Mouse (Mus musculus) heart, embryonic 10.5 days (tissue): ENCODE measurements around the gene Slc26a10. TPM values are rescaled to one million over a fixed set of nuclear protein-coding genes. Genes with fewer than 3 reads are reported as not detected.
A peak's percentile ranks its signal among the peaks of the same experiment; 100 is the strongest.

Experiments
- DNase-seq: peaks from one replicate; pipeline ENCODE4 v3.0.0-alpha.2; 2017; ENCODE audit warnings: low spot score
- H3K27ac ChIP-seq: fragments of 300-500 bp; sonication (generic); 2 replicates; pipeline ENCODE4 v1.5.1; 2016; ENCODE audit warnings: mild to moderate bottlenecking
- H3K27me3 ChIP-seq: fragments of 300-500 bp; sonication (generic); 2 replicates; pipeline ENCODE4 v1.6.1; 2016; ENCODE audit warnings: mild to moderate bottlenecking; ENCODE audit not compliant: poor library complexity, insufficient read depth, severe bottlenecking
- H3K36me3 ChIP-seq: fragments of 300-500 bp; sonication (generic); 2 replicates; pipeline ENCODE4 v1.6.1; 2016; ENCODE audit warnings: mild to moderate bottlenecking, moderate library complexity
- H3K4me1 ChIP-seq: fragments of 300-500 bp; sonication (generic); 2 replicates; pipeline ENCODE4 v1.6.1; 2016; ENCODE audit warnings: mild to moderate bottlenecking
- H3K4me3 ChIP-seq: fragments of 300-500 bp; sonication (generic); 2 replicates; pipeline ENCODE4 v1.5.1; 2016; ENCODE audit warnings: mild to moderate bottlenecking, moderate library complexity
- H3K9me3 ChIP-seq: fragments of 300-500 bp; sonication (generic); 2 replicates; pipeline ENCODE4 v1.6.1; 2016; ENCODE audit warnings: mild to moderate bottlenecking, moderate library complexity
- WGBS: fragments of 180-500 bp; shearing (Covaris S2); methylation state at CpG from one replicate; pipeline ENCODE4 v1.1.7; 2016; 5-methylcytosine and 5-hydroxymethylcytosine counted together
- polyA plus RNA-seq: library from polyadenylated mRNA; unstranded; fragments of >200 nt; fragmentation: Nextera tagmentation; extraction: Ambion mirVana; gene quantifications from 2 replicates; pipeline ENCODE4 v1.2.1, GENCODE M21; 2016

The Slc26a10 gene
- polyA plus RNA-seq, 1 experiment from 2014 or later = 9.2 TPM

GRCm38 (mm10) chr10:127127711-127128279 lies 52.6 kb downstream of the Slc26a10 start:
- 78% methylated on average over 7 of the region's 7 CpGs for WGBS
- peaks cover 7% of the 10 kb centered on the region for H3K4me1 ChIP-seq
- no peaks in the 10 kb centered on the region; the same call in 1 of the 2 replicates for H3K27me3 ChIP-seq
- no peak overlapping the region for H3K4me3 ChIP-seq
- H3K9me3 ChIP-seq = no peaks in the 10 kb centered on the region
- H3K27ac ChIP-seq = no peak overlapping the region
- DNase-seq = no peak
- H3K36me3 ChIP-seq = no peaks in the 10 kb centered on the region

- no peak overlapping the region for H3K4me3 ChIP-seq
- H3K27me3 ChIP-seq = no peaks in the 10 kb centered on the region
- 64% methylated on average over 5 of the region's 5 CpGs for WGBS
- peaks cover 11% of the 10 kb centered on the region for H3K4me1 ChIP-seq
- no peaks in the 10 kb centered on the region for H3K36me3 ChIP-seq
- DNase-seq = no peak
- no peak overlapping the region for H3K27ac ChIP-seq
- no peaks in the 10 kb centered on the region for H3K9me3 ChIP-seq
Observed at GRCm38 (mm10) chr10:127126579-127126978, 53.9 kb downstream of the Slc26a10 start.

GRCm38 (mm10) chr10:127125210-127126001 lies 55.0 kb downstream of the Slc26a10 start:
- DNase-seq = no peak
- Histone ChIP-seq H3K4me1 (peaks cover 13% of the 10 kb centered on the region), H3K27ac (no peak overlapping the region), H3K36me3 (no peaks in the 10 kb centered on the region), H3K9me3 (no peaks in the 10 kb centered on the region), H3K27me3 (no peaks in the 10 kb centered on the region), H3K4me3 (no peak overlapping the region)
- 71% methylated on average over 9 of the region's 9 CpGs for WGBS

GRCm38 (mm10) chr10:127123436-127123805 lies 57.0 kb downstream of the Slc26a10 start:
- Histone ChIP-seq H3K36me3 (peaks cover 9% of the 10 kb centered on the region), H3K9me3 (no peaks in the 10 kb centered on the region), H3K4me3 (peak overlapping the region; percentile 51), H3K4me1 (peaks cover 20% of the 10 kb centered on the region), H3K27ac (no peak overlapping the region), H3K27me3 (no peaks in the 10 kb centered on the region)
- DNase-seq = peak; percentile 80
- 16% methylated on average over 4 of the region's 4 CpGs for WGBS

GRCm38 (mm10) chr10:127122784-127123435 lies 57.5 kb downstream of the Slc26a10 start:
- peak overlapping the region; percentile 51 for H3K4me3 ChIP-seq
- H3K9me3 ChIP-seq = no peaks in the 10 kb centered on the region
- peaks cover 20% of the 10 kb centered on the region for H3K4me1 ChIP-seq
- H3K27ac ChIP-seq = no peak overlapping the region
- no peaks in the 10 kb centered on the region for H3K27me3 ChIP-seq
- WGBS = 14% methylated on average over 13 of the region's 13 CpGs
- H3K36me3 ChIP-seq = peaks cover 15% of the 10 kb centered on the region
- DNase-seq = no peak

- Histone ChIP-seq H3K4me1 (peaks cover 20% of the 10 kb centered on the region), H3K27ac (no peak overlapping the region), H3K4me3 (no peak overlapping the region), H3K27me3 (no peaks in the 10 kb centered on the region), H3K36me3 (peaks cover 22% of the 10 kb centered on the region), H3K9me3 (no peaks in the 10 kb centered on the region)
- WGBS = 79% methylated on average over 3 of the region's 3 CpGs
- DNase-seq = no peak
Observed at GRCm38 (mm10) chr10:127122018-127122417, 58.4 kb downstream of the Slc26a10 start.

Other genes starting within 250 kb of the Slc26a10 start
- 37.8 and 46.2 TPM in 2 replicates for gene Ctdsp2, start 201.9 kb downstream of the Slc26a10 start, polyA plus RNA-seq
- gene Avil, start 179.9 kb downstream of the Slc26a10 start, polyA plus RNA-seq = 0.07 TPM in 1 of 2 replicates, not detected in the other
- gene Tsfm, start 149.8 kb downstream of the Slc26a10 start, polyA plus RNA-seq = 114 TPM in 2 replicates
- gene Mettl1, start 139.2 kb downstream of the Slc26a10 start, polyA plus RNA-seq = 46.4 and 54.8 TPM in 2 replicates
- 0.18 and 0.23 TPM in 2 replicates for gene Eef1akmt3, start 139.1 kb downstream of the Slc26a10 start, polyA plus RNA-seq
- 0.09 TPM in 1 of 2 replicates, not detected in the other for gene Cyp27b1, start 132.4 kb downstream of the Slc26a10 start, polyA plus RNA-seq
- 0.15 and 0.24 TPM in 2 replicates for gene March9, start 120.5 kb downstream of the Slc26a10 start, polyA plus RNA-seq
- 1,495 and 2,024 TPM in 2 replicates for gene Cdk4, start 117.1 kb downstream of the Slc26a10 start, polyA plus RNA-seq
- gene Tspan31, start 110.4 kb downstream of the Slc26a10 start, polyA plus RNA-seq = 138 and 154 TPM in 2 replicates
- gene Agap2, start 105.4 kb downstream of the Slc26a10 start, polyA plus RNA-seq = 0.50 TPM in 1 of 2 replicates, not detected in the other
- 44.4 and 48.8 TPM in 2 replicates for gene Os9, start 59.5 kb downstream of the Slc26a10 start, polyA plus RNA-seq
- gene B4galnt1, start 15.4 kb downstream of the Slc26a10 start, polyA plus RNA-seq = 1.5 and 3.6 TPM in 2 replicates
- 21.4 and 28.8 TPM in 2 replicates for gene Arhgef25, start 9.4 kb upstream of the Slc26a10 start, polyA plus RNA-seq
- gene Dtx3, start 15.1 kb upstream of the Slc26a10 start, polyA plus RNA-seq = 78.4 and 91.4 TPM in 2 replicates
- gene Pip4k2c, start 30.9 kb upstream of the Slc26a10 start, polyA plus RNA-seq = 27.9 and 29.3 TPM in 2 replicates
- 0.41 and 1.4 TPM in 2 replicates for gene Kif5a, start 82.7 kb upstream of the Slc26a10 start, polyA plus RNA-seq
- gene Dctn2, start 85.7 kb upstream of the Slc26a10 start, polyA plus RNA-seq = 155 and 167 TPM in 2 replicates
- 11.3 and 16.9 TPM in 2 replicates for gene Mbd6, start 108.4 kb upstream of the Slc26a10 start, polyA plus RNA-seq
- gene Mars, start 131.1 kb upstream of the Slc26a10 start, polyA plus RNA-seq = 119 and 140 TPM in 2 replicates
- 0.87 and 3.1 TPM in 2 replicates for gene Arhgap9, start 141.3 kb upstream of the Slc26a10 start, polyA plus RNA-seq
- gene Gli1, start 161.3 kb upstream of the Slc26a10 start, polyA plus RNA-seq = 0.91 and 4.8 TPM in 2 replicates
- gene Inhbe, start 173.8 kb upstream of the Slc26a10 start, polyA plus RNA-seq = 0.04 TPM in 1 of 2 replicates, not detected in the other
- gene Inhbc, start 189.8 kb upstream of the Slc26a10 start, polyA plus RNA-seq = 0.31 TPM in 1 of 2 replicates, not detected in the other
- 30.7 and 33.3 TPM in 2 replicates for gene R3hdm2, start 199.7 kb upstream of the Slc26a10 start, polyA plus RNA-seq